Mouse (Mus musculus) urinary bladder, postnatal 4 days (tissue): ENCODE measurements around the gene Rpl7a.

Source experiments
- DNase-seq, 2 experiments: peaks; one replicate each; pipeline ENCODE4 v3.0.0; 2021 to 2022; ENCODE audit warnings: low spot score in 2 of 2

The Rpl7a gene

GRCm38 (mm10) chr2:26956811-26957487 lies 46.4 kb downstream of the Rpl7a start:
- DNase-seq, result no peak

GRCm38 (mm10) chr2:26957488-26957859 lies 46.9 kb downstream of the Rpl7a start:
- DNase-seq, result no peak

- no peak for DNase-seq
Measured at GRCm38 (mm10) chr2:26960756-26961155, 50.2 kb downstream of the Rpl7a start.
